ENCODE assay signal across 8 mouse cellular contexts in the genomic region with DNA sequence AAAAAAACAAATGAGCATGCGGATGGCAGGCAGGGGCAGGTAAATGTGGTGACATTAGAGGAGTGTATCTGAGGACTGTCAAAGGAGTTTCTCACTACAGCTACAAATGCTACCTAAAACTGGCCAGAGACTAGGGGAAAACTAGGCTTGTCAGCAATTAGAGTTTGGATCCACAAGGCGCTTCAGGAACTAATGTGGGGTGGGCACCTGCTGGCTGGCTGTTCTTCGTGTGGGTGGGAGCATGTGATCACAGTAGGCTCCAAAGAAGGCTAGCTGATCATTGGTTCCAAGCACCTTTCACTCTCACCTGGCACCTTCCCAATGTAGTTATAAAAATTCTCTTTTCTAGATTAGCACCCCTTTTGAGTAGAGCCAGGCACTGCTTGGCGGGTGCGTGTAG. TPM values are rescaled to one million over a fixed set of nuclear protein-coding genes. Genes with fewer than 3 reads are reported as not detected.
A peak's percentile ranks its signal among the peaks of the same experiment; 100 is the strongest.
DNase-seq lines count a peak whose midpoint lies in the region; ATAC-seq lines count a peak whose summit lies in the region.
"Had no signal": no experiment of that assay in that cellular context is flagged by ENCODE, and none has a peak within 500 bp of the region (broad histone marks: within the 10 kb centered on the region; RNA-seq: fewer than 3 reads in every experiment).

No protein-coding gene starts in this region.

- peak overlapping the region; percentile 95 for H3K4me2 ChIP-seq in lung, embryonic 16.5 days (ENCODE audit: low read depth, low read length)
- peak overlapping the region; percentile 95 for H3K4me2 ChIP-seq in forebrain, embryonic 12.5 days
- peak overlapping the region; percentile 97 for H3K4me2 ChIP-seq in limb, embryonic 15.5 days
- H3K4me2 ChIP-seq in stomach, embryonic 16.5 days (ENCODE audit: low read depth, low read length) = peak overlapping the region; percentile 90

- no peaks in the 10 kb centered on the region for H3K36me3 ChIP-seq in lung, embryonic 16.5 days (ENCODE audit: control insufficient read depth, insufficient read depth, low read length)
- H3K36me3 ChIP-seq in forebrain, embryonic 12.5 days (replicated peaks) = no peaks in the 10 kb centered on the region
- no peaks in the 10 kb centered on the region for H3K36me3 ChIP-seq in limb, embryonic 15.5 days
- H3K36me3 ChIP-seq in stomach, embryonic 16.5 days (ENCODE audit: control insufficient read depth, insufficient read depth, low read length) = no peaks in the 10 kb centered on the region

- H3K4me3 ChIP-seq in lung, embryonic 16.5 days (ENCODE audit: low read length) = peak overlapping the region; percentile 77
- H3K4me3 ChIP-seq in forebrain, embryonic 12.5 days (replicated peaks) = peak overlapping the region; percentile 74
- peak overlapping the region; percentile 68 for H3K4me3 ChIP-seq in limb, embryonic 15.5 days
- H3K4me3 ChIP-seq in stomach, embryonic 16.5 days (replicated peaks; ENCODE audit: low read length) = peak overlapping the region; percentile 66

- peaks cover 26% of the 10 kb centered on the region for H3K27me3 ChIP-seq in lung, embryonic 16.5 days (ENCODE audit: control insufficient read depth, insufficient read depth, low read depth, low read length)
- peaks cover 33% of the 10 kb centered on the region for H3K27me3 ChIP-seq in forebrain, embryonic 12.5 days
- peaks cover 45% of the 10 kb centered on the region for H3K27me3 ChIP-seq in limb, embryonic 15.5 days
- peaks cover 27% of the 10 kb centered on the region for H3K27me3 ChIP-seq in stomach, embryonic 16.5 days (ENCODE audit: control insufficient read depth, insufficient read depth, low read length)

- no peaks in the 10 kb centered on the region for H3K9me3 ChIP-seq in lung, embryonic 16.5 days (ENCODE audit: control insufficient read depth, low read length)
- no peaks in the 10 kb centered on the region for H3K9me3 ChIP-seq in forebrain, embryonic 12.5 days
- no peaks in the 10 kb centered on the region for H3K9me3 ChIP-seq in limb, embryonic 15.5 days
- no peaks in the 10 kb centered on the region for H3K9me3 ChIP-seq in stomach, embryonic 16.5 days (replicated peaks; ENCODE audit: control insufficient read depth, low read length)

- WGBS in lung, embryonic 16.5 days = 21% methylated on average over 5 of the region's 5 CpGs
- 11% methylated on average over 5 of the region's 5 CpGs for WGBS in forebrain, embryonic 12.5 days
- 20% methylated on average over 5 of the region's 5 CpGs for WGBS in limb, embryonic 15.5 days
- WGBS in stomach, embryonic 16.5 days = 16% methylated on average over 5 of the region's 5 CpGs

- peaks cover 5% of the 10 kb centered on the region; the same call in 1 of the 2 replicates for H3K4me1 ChIP-seq in lung, embryonic 16.5 days (replicated peaks; ENCODE audit: control insufficient read depth, insufficient read depth, low read length)
- peaks cover 7% of the 10 kb centered on the region for H3K4me1 ChIP-seq in forebrain, embryonic 12.5 days
- H3K4me1 ChIP-seq in limb, embryonic 15.5 days = peaks cover 18% of the 10 kb centered on the region
- H3K4me1 ChIP-seq in stomach, embryonic 16.5 days (ENCODE audit: control insufficient read depth, insufficient read depth, low read length) = 0 out of 2 replicates have a peak, but pooled peaks cover 2% of the 10 kb centered on the region

- no peak for ATAC-seq in lung, embryonic 16.5 days (ENCODE audit: low read depth)
- ATAC-seq in forebrain, embryonic 12.5 days (ENCODE audit: low FRiP score) = no peak; the same call in 1 of the 2 replicates
- no peak for ATAC-seq in limb, embryonic 15.5 days (ENCODE audit: insufficient number of reproducible peaks, low FRiP score, low TSS enrichment, low read depth)
- no peak for ATAC-seq in stomach, embryonic 16.5 days (ENCODE audit: insufficient read depth, low FRiP score)

- no peak for DNase-seq in lung, adult 18-20 months
- DNase-seq in cerebellum, adult 11-12 months = no peak
- DNase-seq in layer of hippocampus, adult 18-20 months (ENCODE audit: low spot score in 2 of 2) = no peak
- DNase-seq: left cerebral cortex, postnatal 4 days had no signal

- H3K9ac ChIP-seq in lung, embryonic 16.5 days (ENCODE audit: low read length) = peak overlapping the region; percentile 83
- H3K9ac ChIP-seq in forebrain, embryonic 12.5 days = peak overlapping the region; percentile 86
- no peak overlapping the region for H3K9ac ChIP-seq in limb, embryonic 15.5 days
- H3K9ac ChIP-seq in stomach, embryonic 16.5 days (ENCODE audit: low read length) = peak overlapping the region; percentile 82

- H3K27ac ChIP-seq in lung, embryonic 16.5 days (ENCODE audit: low read length) = no peak overlapping the region
- H3K27ac ChIP-seq in forebrain, embryonic 12.5 days = peak overlapping the region; percentile 89; the same call in 1 of the 2 replicates
- no peak overlapping the region for H3K27ac ChIP-seq in limb, embryonic 15.5 days
- no peak overlapping the region for H3K27ac ChIP-seq in stomach, embryonic 16.5 days (ENCODE audit: low read length)

RNA-seq across cellular contexts. Expression of gene Bmper, which starts 0.9 kb away (rescaled TPM):
- 30.6 and 31.9 TPM in 2 replicates for polyA plus RNA-seq in lung, embryonic 16.5 days (2015; fragmentation: Nextera tagmentation; extraction: Ambion mirVana)
- 13.5 and 14.0 TPM in 2 replicates for polyA plus RNA-seq in forebrain, embryonic 12.5 days (2016; fragmentation: Nextera tagmentation; extraction: Ambion mirVana)
- 14.8 and 15.5 TPM in 2 replicates for polyA plus RNA-seq in limb, embryonic 15.5 days (2015; fragmentation: Nextera tagmentation; extraction: Ambion mirVana)
- polyA plus RNA-seq in stomach, embryonic 16.5 days (2015; fragmentation: Nextera tagmentation; extraction: Ambion mirVana) = 6.1 and 6.4 TPM in 2 replicates
- total RNA-seq in layer of hippocampus, adult 18-20 months (2021) = 1 to 10 TPM; 3.7 TPM
